Mouse (Mus musculus): ENCODE data around the gene Gm10322. TPM values are rescaled to one million over a fixed set of nuclear protein-coding genes. Genes with fewer than 3 reads are reported as not detected.

Gene Gm10322
- polyA plus RNA-seq, 1 experiment = 0.51 TPM

DNA sequence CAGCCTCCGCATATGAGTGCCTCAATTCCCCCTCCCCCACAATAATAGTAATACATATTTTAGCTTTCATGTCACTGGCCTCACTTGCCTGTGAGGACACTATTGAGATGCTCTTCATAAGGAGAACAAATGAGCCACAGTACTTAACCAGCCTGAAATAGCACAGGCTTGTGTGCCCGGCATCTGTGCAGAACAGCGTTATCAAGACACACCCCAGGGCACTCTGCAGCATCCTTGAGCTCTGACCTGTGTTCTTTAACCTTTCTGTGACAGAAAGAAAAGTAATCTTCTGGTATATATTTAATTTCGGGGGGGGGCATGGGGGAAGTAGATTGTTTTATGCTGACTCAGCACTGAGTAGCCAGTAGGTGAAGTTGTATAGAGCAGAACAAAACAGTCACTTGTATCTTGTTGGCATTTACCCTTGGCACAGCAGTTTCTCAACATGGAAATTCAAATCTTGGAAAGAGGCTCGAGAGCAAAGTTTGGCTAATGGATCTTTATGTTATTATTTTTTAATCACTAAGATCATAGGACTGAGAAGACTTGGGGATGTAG lies 31.0 kb downstream of the Gm10322 start:
- no peak for DNase-seq (ENCODE audit: low spot score)

DNA sequence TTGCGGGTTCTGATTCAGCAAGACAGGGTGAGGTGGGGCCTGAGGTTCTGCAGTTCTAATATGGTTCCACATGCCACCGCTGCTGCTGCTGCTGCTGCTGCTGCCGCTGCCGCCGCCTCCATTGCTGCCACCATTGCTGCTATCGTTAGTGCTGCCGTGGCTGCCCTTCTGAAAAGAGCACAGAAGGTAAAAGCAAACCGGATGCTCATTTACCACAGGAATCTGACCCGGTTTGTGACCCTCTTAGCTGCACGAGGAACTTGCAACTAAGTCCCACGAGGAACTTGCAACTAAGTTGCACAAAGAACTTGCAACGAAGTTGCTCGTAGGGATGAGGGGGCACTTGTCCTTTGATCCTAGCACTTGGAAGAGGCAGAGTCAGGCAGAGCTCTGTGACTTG lies 40.9 kb downstream of the Gm10322 start:
- no peak for DNase-seq (ENCODE audit: low spot score)

DNA sequence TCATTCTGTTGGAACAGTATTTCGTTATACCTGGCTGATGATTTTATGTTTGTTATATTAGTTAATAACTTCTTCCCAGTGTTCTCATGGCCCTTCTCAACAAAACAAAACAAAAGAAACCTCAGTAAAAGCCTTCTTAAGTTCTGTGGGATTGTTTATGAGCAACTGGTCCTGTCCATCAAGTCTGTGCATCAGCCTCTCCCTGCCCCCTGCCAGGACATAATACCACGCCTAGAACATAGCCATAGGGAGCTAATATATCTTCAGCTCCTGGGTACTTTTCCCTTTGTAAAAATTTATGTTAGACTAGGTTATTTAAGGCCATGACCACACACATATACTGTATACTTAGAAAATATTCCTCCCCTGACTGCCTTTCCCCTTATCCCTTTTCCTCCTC lies 48.9 kb downstream of the Gm10322 start:
- no peak for DNase-seq (ENCODE audit: low spot score)

DNA sequence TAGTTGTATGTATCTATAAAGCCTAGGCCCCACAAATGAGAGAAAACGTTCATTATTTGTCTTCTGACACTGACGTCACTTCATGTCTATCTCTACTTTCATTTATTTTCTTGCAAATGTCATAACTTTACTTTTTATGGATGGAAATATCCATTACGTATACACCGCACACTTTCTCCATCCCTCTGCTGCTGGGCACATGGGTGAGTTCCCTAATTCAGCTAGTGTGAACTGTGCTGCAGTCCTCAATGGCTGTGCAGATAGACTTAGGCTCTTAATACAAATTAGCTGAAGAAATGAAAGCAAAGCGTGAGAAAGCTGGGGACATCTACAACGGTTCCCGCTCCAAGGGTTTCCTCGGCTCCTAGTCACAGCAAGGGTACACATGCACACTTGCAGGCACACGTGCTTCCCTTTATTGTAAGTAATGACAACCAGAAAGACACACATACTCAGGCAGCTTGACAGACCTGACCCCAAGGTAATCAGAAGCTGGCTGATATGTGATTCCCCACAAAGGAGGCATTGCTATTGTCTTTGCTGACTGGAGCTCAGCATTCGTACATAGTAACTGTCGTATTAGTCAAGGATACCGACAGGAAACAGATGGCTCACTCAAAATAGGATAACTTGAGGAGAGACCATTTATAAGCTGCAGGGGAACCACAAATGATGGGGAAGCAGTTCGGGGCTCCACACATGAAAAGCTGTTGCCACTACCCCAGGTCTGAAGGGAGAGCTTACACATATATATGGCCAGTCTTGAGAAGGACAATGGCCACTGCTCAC lies 49.8 kb downstream of the Gm10322 start:
- DNase-seq (ENCODE audit: low spot score) = no peak

Other genes with a start within 250 kb of the Gm10322 start
- 11.5 and 11.7 TPM in 2 replicates for gene Gm10273, start 220.4 kb upstream of the Gm10322 start, polyA plus RNA-seq (2012; rRNA removed)
- gene Pla2g12b, start 212.4 kb upstream of the Gm10322 start, polyA plus RNA-seq (2012; rRNA removed) = 0.06 and 0.11 TPM in 2 replicates
- gene Oit3, start 174.3 kb upstream of the Gm10322 start, polyA plus RNA-seq (2012; rRNA removed) = 0.19 and 0.40 TPM in 2 replicates
- gene Mcu, start 629 bp downstream of the Gm10322 start, polyA plus RNA-seq (2012; rRNA removed) = 61.4 and 63.9 TPM in 2 replicates
- gene Micu1, start 86.4 kb downstream of the Gm10322 start, polyA plus RNA-seq (2012; rRNA removed) = 89.1 and 98.4 TPM in 2 replicates